Mouse (Mus musculus): ENCODE results near the gene Rpl32. TPM values are rescaled to one million over a fixed set of nuclear protein-coding genes. Genes with fewer than 3 reads are reported as not detected.
A peak's percentile ranks its signal among the peaks of the same experiment; 100 is the strongest.

The Rpl32 gene
- polyA plus RNA-seq (2021), result 1,474 TPM

DNA sequence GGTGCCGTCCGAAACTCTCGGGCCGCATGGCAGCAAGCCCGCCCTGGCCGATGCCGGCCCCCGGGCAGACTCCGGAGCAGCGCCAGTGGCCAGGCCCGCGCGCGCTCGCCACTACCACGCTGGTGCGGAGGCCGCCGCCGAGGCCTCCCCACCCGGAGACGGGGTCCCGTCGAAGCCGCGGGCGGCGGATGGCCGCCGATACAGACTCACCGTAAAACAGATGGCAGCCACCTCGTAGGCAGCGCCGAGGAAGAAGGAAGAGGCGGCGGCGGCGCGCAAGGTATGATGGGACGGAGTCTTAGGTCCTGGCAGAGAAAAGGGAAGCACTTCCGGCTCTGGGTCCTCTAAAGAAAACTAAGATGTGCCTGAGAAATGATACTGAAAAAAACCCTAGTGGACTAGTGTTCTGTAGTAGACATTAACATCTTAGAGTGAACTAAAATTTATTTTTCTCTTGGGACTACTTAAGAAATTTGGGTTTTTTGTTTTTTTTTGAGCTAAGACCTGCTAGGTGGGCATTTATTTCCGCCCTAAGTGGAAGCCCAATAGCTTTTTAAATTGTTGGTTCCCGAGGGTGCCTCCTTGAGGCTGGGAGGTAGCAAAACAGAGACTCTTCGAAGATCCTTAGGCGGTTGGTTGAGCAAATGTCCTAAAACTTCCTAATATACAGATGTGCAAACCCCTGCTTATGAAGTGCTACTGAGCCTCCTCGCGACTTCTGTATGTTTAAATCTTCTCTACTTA, at the start of gene Rpl32:
TSS of gene Rpl32 (minus strand) at position 260 of the 744 bp plus-strand sequence.
- ATAC-seq (peak; percentile 64), DNase-seq (ENCODE audit: low read depth, low spot score) (peak; percentile 89)
- in situ Hi-C loops (cut with MboI; ENCODE audit: low pct_unique_long_range_greater_than_20kb), result no loop called here
- no peaks in the 10 kb centered on the region for H3K27me3 ChIP-seq
- ChIA-PET CTCF (interaction anchor here (0.7 to 1.6 kb wide), 7 partner anchors 14 to 185 kb away, joined by 3 to 4 read pairs (median 3); partner anchors contain the start of gene Efcab12), POLR2A (interaction anchor here (0.8 to 1.6 kb wide), 3 partner anchors 9 to 111 kb away, joined by 3 to 5 read pairs (median 3); no protein-coding TSS in a partner anchor)
- no peak for TF ChIP-seq CTCF (IDR thresholded peaks at IDR 0.05)

DNA sequence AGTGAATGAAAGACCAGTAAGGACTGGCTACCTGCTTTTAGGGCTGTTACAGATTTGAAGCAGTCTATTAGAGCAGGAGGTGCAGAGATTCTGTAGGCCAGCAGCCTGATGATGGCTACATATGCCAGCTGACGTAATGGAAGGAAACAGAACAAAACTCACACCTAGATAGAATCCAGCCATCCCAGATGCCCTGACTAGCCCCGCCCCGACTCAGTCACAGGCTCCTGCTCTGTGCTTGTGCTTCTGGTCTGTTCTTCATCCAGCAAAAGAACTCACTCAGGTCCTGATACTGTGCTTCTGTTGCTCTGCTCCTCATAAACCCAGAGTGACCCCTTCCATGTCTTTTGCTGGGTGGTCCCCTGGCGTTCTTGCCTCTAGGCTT, 47.8 kb upstream of the Rpl32 start:
- TF ChIP-seq CTCF (IDR thresholded peaks at IDR 0.05), result no peak
- in situ Hi-C loops (cut with MboI; ENCODE audit: low pct_unique_long_range_greater_than_20kb), result no loop called here
- H3K27me3 ChIP-seq, result no peaks in the 10 kb centered on the region
- ATAC-seq (no peak), DNase-seq (ENCODE audit: low read depth, low spot score) (no peak)
- ChIA-PET CTCF (interaction anchor here (1.6 kb wide), 1 partner anchor 8 kb away, joined by 4 read pairs; no protein-coding TSS in a partner anchor), POLR2A (no interaction called here)

DNA sequence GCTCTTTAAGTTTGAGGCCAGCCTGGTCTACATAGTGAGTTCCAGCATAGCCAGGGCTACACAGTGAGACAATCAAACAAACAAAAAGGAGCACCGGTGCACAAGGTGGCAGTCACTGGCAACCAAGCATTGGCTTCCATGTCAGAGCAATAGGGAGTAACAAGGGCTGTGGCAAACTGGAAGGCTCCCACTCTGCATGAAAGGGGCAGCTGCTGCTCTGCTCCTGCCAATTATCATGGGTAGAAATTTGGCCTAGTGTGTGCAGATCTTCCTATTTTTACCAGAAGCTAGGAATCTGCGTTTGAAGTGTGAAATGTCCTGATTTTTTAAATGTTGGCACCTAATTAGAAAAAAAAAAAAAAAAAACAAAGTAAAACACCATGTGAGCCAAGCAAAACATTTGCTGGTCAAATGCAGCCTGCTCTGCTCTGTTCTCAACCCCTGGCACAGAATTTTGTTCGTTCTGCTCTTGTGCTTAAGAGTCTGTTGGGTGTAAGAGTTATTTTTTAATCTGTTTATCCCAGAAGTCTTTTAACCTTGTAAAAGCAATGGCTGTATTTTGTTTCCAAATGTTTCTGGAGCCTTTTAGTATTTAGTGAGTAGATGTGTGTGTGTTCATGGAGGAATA, 47.3 kb upstream of the Rpl32 start:
- no peaks in the 10 kb centered on the region for H3K27me3 ChIP-seq
- POLR2A ChIA-PET, result interaction anchor here (0.6 to 0.7 kb wide), 2 partner anchors 88 to 853 kb away, joined by 3 read pairs; no protein-coding TSS in a partner anchor
- CTCF ChIA-PET, result interaction anchor here (0.6 to 2.2 kb wide), 4 partner anchors 8 to 227 kb away, joined by 3 to 12 read pairs (median 4); no protein-coding TSS in a partner anchor
- in situ Hi-C loops (cut with MboI; ENCODE audit: low pct_unique_long_range_greater_than_20kb), result no loop called here
- no peak for TF ChIP-seq CTCF (IDR thresholded peaks at IDR 0.05)
- no peak for DNase-seq (ENCODE audit: low read depth, low spot score)
- no peak for ATAC-seq

DNA sequence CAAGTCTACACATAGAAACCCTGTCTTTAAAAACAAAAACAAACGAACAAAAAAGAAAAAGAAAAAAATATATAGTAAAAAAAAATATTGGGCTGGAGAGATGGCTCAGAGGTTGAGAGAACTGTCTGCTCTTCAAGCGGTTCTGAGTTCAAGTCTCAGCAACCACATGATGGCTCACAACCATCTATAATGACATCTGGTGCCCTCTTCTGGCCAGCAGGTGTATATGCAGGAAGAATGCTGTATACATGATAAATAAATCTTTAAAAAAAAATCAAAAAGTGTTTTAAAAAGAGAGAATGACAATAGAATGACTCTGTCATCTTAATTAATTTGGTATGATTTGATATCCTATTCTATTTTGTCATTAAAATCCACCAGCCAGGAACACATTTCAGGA, 45.9 kb upstream of the Rpl32 start:
- ChIA-PET CTCF (interaction anchor here (1.2 to 2.2 kb wide), 6 partner anchors 8 to 228 kb away, joined by 3 to 12 read pairs (median 4); no protein-coding TSS in a partner anchor), POLR2A (no interaction called here)
- in situ Hi-C loops (cut with MboI; ENCODE audit: low pct_unique_long_range_greater_than_20kb), result no loop called here
- DNase-seq (ENCODE audit: low read depth, low spot score) (no peak), ATAC-seq (no peak)
- no peaks in the 10 kb centered on the region for H3K27me3 ChIP-seq
- TF ChIP-seq CTCF (IDR thresholded peaks at IDR 0.05), result peak; percentile 71

DNA sequence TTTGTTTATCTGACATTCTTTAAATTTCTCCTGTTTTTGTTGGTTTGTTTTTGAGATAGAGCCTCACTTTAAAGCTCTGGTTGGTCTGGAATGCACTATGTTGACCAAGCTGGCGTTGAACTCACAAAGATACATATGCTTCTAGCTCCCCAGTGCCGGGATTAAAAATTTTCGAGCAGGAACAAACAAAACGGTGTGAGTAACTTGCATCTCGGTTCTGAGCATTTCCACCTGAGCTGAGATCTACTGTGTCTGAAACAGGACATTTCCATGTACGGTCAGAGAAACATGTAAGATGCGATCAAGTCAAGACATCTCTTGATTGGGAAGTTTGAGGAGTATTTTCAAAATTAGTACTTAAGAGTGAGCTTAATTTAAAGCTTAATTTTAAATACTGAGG, 45.4 kb upstream of the Rpl32 start:
- ChIA-PET CTCF (interaction anchor here (1.2 to 2.2 kb wide), 5 partner anchors 8 to 48 kb away, joined by 3 to 12 read pairs (median 4); no protein-coding TSS in a partner anchor), POLR2A (interaction anchor here (1.0 to 1.6 kb wide), 2 partner anchors 21 to 143 kb away, joined by 3 read pairs; no protein-coding TSS in a partner anchor)
- ATAC-seq, result no peak
- in situ Hi-C loops (cut with MboI; ENCODE audit: low pct_unique_long_range_greater_than_20kb), result no loop called here
- TF ChIP-seq CTCF (IDR thresholded peaks at IDR 0.05), result no peak
- no peaks in the 10 kb centered on the region for H3K27me3 ChIP-seq
- DNase-seq (ENCODE audit: low read depth, low spot score), result no peak

DNA sequence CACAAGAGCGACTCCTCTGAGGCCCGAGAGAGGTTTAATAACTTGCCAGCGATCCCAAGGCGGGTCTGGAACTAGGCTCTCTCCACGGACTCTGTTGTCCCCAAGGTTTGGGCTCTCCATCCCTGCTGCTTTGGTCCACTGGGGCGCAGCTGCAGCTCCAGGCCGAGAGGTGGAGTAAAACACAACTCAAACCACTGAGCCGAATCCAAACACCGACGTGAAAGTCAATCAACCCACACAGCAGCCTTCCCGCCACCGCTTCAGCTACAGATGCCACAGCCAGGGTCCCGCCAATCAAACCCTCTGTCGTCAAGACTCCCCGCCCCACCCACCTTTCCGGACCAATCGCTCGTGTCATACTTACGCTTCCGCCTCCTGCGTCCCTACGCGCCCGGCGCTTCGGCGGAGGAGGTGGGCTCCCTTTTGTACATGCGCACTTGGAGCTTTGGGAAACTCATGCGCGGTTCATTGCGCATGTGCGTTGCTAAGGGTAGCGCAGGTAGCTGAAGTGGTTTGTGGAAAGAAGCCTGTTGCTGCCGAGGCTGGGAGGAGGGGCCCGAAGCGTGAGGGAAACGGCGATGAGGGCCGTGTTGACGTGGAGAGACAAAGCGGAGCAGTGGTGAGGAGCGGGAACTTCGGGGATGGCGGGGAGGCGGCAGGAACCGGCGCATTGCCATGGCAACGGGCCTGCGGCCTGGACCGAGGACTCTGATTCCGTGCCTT, 44.7 kb upstream of the Rpl32 start, which contains the start of the genes Mbd4 and Ift122:
TSS of gene Mbd4 (minus strand) at position 281 of the 723 bp plus-strand sequence.
TSS of gene Ift122 (plus strand) at position 380 of the 723 bp plus-strand sequence.
- peak; percentile 93 for ATAC-seq
- CTCF ChIA-PET, result interaction anchor here (1.0 to 2.1 kb wide), 6 partner anchors 21 to 48 kb away, joined by 3 to 7 read pairs (median 3); no protein-coding TSS in a partner anchor
- POLR2A ChIA-PET, result interaction anchor here (0.8 to 1.6 kb wide), 4 partner anchors 12 to 176 kb away, joined by 3 to 5 read pairs (median 3); partner anchors contain the start of gene Raf1
- in situ Hi-C loops (cut with MboI; ENCODE audit: low pct_unique_long_range_greater_than_20kb), result no loop called here
- no peak for TF ChIP-seq CTCF (IDR thresholded peaks at IDR 0.05)
- DNase-seq (ENCODE audit: low read depth, low spot score), result peak; percentile 98
- H3K27me3 ChIP-seq, result no peaks in the 10 kb centered on the region

DNA sequence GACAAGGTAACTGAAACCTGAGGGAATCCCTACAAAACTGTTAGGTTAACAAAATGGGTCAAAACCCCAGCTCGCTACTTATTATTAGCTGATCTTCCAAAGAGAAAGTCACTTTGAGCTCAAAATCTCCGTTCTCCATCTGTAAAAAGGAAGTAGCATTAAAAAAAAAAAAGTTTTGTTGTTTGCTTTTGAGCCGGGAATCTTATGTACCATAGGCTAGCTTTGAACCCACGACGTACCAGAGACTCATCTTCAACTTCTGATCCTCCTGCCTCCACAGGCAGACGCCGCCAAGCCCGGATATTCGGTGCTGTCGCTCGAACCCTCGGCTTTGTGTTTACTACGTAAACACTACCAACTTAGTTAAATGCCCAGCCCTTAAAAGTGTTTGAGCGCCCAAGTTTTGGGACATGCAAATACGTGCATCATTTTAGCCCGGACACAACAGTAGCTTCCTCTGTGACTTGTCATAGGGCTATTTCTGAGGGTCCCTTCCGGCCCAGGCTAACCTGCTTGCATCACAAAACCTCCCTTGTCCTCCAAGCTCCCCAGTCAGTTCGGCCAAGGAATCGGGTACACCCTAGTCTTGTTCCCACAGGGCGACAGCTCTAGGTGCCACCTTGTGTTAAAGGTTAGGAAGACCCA, 44.0 kb upstream of the Rpl32 start:
- POLR2A ChIA-PET, result interaction anchor here (0.8 to 1.6 kb wide), 4 partner anchors 11 to 176 kb away, joined by 3 to 5 read pairs (median 3); partner anchors contain the start of gene Raf1
- DNase-seq (ENCODE audit: low read depth, low spot score) (no peak), ATAC-seq (no peak)
- peak; percentile 28 for TF ChIP-seq CTCF (IDR thresholded peaks at IDR 0.05)
- no peaks in the 10 kb centered on the region for H3K27me3 ChIP-seq
- in situ Hi-C loops (cut with MboI; ENCODE audit: low pct_unique_long_range_greater_than_20kb), result no loop called here
- CTCF ChIA-PET, result interaction anchor here (1.0 to 1.3 kb wide), 2 partner anchors 20 to 39 kb away, joined by 3 read pairs; no protein-coding TSS in a partner anchor

DNA sequence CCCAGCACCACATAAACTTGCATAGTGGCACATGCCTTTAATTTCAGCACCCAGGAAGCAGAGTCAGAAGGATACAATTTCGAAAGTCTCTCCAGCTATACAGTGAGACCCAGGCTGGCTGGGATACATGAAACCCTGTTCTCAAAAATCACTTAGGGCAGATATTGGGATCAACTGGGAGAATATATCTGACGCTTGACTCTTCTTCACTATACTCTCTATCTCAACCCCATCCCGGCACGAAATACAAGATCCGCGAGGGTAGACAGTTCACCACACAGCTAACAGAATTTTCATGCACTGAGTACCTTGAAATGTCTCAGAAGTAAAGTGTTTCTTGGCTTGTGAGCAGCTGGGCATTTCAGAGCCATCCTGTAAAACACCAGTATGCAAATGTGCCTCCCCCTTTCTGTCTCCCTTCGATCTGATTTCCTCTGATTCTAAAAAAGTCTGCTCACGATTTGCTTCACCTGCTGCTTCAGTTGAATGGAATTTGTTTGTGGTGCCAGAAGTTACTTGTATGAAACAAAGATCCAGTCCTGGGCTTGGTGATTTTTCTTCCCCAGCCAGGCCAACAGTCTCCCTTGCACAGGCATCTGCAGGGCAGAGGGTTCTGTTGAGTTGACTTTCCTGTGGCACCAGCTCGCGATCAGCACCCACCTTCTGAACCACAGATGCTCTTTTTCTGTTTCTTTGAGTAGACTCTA, 40.2 kb upstream of the Rpl32 start:
- no peak for TF ChIP-seq CTCF (IDR thresholded peaks at IDR 0.05)
- no peak for DNase-seq (ENCODE audit: low read depth, low spot score)
- in situ Hi-C loops (cut with MboI; ENCODE audit: low pct_unique_long_range_greater_than_20kb), result no loop called here
- no peaks in the 10 kb centered on the region for H3K27me3 ChIP-seq
- no peak for ATAC-seq
- ChIA-PET POLR2A (no interaction called here), CTCF (interaction anchor here (1.6 to 2.5 kb wide), 3 partner anchors 10 to 34 kb away, joined by 4 to 9 read pairs (median 5); partner anchors contain the start of gene Efcab12)
